Mouse (Mus musculus) kidney, postnatal 14 days (tissue): ENCODE results near the gene Zfp93.
"Not testable (repeated sequence)": the region's sequence is repeated elsewhere in the genome, so short reads cannot be mapped to it uniquely, and the experiment has no call there.

Experiments
- DNase-seq: peaks from one replicate; pipeline ENCODE4 v3.0.0; 2022; ENCODE audit warnings: mixed read lengths

Gene Zfp93

DNA sequence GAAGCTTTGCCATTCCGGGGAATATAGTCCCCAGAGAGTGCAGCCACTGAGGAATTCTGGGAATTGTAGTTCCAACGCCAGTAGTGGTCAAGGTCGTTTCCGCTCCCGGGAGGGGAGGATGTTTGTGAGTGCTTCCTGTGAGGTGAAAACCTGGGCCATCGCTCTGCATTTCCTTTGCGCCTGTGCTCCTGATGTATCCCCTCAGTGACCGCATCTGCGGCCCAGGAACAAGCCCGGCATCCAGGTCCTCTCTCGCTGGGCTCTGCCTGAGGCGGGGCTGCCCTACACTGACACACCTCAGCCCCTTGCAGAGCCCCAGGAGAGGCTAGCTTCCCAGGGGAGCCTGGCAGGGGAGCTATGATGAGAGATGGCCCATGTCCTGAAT, at the start of gene Zfp93:
TSS of gene Zfp93 (plus strand) at position 133 of the 385 bp plus-strand sequence.
- DNase-seq, result peak; percentile 88

DNA sequence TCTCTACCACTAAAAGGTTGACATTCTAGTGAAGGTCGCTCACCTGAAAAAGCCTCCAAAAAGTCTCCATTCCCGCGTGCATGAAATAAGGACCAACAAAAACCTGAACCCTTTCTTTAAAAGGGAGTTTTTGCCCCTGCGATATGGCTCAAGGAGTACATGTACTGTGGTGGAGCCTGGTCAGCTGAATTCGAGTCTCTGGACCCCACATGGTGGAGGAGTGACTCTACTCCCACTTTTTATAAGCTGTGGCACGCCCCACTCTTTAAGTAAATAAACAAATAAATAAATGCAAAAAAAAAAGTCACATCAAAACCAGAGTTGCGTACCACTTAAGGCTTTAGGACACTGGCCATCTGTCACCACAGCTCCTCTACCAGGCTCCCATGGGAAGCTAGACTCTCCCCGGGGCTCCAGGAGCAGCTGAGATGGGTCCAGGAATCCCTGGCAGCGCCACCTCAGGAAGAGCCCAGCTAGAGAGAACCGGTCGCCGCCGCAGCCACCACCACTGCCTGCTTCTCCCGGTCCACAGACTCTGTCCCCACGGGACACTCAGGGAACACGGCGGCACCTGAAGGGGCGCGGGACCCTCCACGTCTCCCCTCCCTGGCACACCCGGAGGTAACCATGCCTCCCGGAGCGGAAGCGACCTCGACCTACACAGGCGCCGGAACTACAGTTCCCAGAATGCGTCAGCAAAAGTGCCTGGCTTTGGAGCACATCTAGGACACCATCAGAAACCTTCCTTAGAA, 33.0 kb upstream of the Zfp93 start, which contains the start of gene Zfp109:
TSS of gene Zfp109 (minus strand) at position 521 of the 752 bp plus-strand sequence.
- DNase-seq, result peak; percentile 76

DNA sequence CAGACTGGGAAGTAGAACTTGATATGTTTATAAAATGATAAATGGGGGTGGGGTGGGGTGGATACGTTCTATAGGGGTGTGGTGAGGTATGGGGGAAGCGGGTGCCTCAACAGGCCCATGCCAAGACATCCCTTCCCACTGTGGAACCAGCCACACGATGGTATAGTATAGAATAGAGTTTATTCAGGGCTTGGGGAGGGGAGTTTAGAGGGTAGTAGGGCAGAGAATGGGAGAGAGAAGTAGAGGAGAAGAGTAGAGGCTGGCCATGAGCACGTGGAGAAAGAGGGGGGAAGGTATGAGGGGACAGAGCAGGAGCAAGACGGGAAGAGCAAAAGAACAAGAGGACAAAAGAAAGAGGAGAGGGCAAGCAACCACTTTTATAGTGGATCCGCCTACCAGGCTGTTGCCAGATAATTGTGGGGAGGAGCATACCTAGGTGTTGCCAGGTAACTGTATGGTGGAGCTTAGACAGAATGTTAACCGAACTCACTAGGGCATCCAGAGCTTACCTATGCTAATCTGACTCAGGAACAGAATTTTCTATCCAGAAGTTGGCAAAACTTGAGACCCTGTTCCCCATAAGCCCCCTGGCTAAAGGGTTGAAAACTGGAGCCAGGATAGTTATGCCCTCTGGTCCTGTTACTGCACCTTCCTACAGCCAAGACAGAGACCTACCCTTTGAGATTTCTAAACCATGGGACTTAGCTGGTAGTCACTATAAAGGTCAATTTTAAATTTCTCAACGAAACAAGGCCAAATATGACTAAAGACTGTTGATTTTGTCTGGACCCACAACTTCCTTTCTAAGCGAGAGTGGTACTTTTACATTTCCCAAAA, 16.2 kb upstream of the Zfp93 start:
- DNase-seq, result no peak

DNA sequence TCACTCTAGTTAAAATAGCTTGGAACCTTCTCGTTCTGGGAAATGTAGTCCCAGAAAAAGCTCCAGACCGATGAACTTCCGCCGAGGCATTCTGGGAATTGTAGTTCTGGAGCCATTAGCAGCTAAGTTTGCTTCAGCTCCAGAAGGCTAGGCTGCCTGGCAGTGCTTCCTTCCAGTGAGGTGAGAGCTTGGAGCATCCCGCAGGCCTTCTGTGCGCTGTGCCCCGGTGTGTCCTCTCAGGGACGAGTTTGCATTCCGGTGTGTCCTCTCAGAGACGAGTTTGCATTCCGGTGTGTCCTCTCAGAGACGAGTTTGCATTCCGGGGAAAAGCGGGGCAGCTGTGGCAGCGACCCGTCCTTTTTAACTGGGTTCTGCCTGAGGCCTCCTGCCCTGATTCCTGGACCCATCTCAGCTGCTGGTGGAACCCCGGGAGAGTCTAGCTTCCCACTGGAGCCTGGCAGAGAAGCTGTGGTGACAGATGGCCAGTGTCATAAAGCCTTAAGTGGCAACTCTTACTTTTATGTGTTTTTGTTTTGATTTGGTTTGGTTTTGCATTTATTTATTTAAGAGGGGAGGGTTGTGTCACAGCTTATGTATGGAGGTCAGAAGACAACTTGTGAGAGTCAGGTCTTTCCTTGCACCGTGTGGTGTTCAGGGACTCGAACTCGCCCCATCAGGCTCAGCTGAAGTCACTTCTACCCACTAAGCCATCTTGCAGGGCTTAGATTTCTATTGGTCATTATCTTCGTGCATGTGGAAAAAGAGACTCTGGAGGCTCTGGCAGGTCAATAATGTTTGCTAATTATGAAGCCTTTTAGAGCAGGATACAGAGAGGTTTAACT, 15.4 kb upstream of the Zfp93 start, which contains the start of gene Zfp108:
TSS of gene Zfp108 (plus strand) at position 162 of the 842 bp plus-strand sequence.
- peak; percentile 91 for DNase-seq

DNA sequence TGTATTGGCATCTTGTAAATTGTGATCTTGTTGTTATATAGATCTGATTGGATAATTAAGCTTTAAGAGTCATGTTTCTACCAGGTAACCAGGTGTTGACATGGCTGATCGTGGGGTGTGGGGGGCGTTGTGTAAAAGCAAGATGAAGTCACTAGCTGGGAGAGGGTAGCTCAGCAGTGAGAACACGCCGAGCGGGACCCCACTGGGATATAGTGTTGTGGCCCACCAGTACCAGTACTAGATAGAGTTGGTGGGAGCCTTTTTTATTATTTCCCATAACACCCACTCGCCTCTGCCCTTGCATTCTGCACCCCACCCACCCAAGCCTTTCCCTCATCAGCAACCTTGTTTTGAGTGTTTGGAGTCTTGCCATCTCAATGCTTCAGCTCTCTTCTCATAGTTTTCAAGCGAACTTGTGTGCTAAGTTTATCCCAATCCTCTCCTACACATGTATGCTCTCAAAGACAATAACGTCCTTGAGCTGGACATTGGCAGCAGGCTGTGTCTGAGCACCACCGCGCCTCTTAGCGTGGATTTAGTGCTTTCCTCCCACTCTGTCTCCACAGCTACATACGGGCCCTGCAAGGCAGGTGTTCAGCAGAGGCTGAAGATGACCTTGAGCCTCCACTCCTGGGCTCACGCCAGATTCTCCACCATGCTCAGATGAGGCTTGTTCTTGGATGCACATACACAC, 10.8 kb upstream of the Zfp93 start:
- no peak for DNase-seq

DNA sequence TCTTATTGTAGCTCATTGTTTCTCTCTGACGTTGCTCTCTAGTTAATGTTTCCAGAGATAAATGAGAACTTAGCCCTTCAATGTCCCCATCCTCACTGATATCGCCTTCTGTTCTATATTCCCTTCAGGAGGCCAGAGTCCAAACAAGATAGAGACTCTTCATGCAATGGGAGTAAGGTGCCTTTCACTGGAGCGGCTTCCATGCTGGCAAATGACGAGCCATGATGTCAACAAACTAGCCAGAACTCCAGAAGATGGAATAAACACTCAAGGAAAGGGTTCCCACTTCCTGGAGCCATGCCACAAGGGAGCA, 10.3 kb upstream of the Zfp93 start:
- no peak for DNase-seq

DNA sequence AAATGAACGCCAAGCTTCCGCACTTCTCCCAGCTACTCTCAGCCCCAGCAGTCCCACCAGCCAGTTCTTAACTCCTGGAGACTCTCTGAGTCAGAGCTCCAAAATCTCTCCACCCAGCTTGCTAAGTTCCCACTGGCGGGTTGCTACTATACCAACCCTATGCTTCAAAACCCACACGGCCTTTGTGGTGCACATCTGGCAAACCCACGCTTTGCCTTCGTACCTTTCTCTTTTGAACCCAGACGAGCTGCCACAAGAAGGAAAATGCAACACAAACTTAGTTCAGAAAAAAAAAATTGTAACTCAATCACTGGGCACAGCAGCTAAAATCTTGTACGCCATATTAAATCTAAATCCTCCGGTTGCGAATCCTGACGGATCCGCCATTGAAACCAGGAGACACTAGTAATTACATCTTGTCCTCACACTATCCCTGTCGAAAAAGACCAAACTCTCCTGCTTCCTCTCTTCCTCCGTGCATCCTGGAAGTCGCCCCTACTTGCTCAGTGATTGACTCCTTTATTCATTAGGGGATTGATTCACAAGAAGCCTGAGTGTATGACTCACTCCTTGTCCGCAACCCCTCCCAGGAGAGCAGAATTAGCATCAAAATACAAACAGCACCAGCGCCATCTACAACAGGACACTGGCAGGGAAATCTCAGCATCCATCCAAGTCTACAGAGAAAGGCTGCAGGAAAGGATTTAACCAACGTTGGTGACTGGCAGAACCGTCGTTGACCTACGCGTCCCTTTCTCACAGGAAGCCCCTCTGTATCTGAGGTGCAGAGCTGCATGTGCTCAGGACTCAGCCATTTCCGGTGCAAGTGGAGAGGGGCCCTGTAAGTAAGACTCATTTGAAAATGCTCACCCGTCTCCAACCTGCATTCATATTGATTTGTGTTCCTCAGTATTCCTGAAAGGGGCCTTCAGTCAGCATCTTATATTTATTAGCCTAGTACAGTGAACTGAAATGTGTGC, 1.8 kb upstream of the Zfp93 start:
- no peak for DNase-seq

DNA sequence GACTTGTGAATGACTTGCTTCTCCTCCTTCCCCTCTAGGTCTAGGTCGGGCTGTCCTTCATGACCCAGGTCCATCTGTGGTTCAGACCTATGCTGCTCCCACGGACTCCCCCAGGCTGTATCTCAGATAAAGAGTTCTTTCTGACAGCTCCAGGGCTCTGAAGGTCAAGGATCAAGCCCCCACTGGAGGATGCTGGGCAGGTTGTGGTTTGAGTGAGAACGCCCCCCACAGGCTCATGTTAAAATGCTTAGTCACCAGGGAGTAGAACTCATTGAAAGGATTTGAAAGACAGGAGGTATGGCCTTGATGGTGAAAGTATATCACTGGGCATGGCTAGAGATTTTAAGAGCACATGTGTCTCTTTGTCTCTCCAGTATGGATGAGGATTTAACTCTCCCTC, 964 bp upstream of the Zfp93 start:
- DNase-seq, result no peak

DNA sequence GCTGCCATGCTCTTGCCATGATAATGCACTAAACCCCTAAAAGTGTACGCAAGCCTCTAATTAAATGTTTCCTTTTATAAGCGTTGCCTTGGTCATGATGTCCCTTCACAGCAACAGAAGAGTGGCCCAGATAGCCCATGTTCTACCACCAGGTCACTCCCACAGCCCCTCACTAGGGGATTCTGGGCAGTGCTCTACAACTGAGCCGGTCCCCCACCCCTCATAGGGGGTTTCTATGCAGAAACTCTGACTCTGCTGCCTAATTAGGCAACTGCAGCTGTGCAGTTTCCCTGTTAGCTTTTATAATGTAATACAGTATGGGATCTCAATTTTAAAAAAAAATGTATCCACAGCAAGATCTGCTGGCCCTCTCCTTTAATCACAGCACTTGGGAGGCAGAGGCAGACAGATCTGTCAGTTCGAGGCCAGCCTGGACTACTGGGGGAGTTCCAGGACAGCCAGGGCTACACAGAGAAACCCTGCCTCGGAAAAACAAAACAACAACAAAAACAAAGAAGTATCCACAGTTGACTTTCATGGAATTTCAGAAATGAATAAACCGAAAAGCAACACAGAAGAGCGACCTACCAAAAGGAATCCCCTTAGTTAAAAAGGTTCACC, 443 bp upstream of the Zfp93 start:
- no peak for DNase-seq

DNA sequence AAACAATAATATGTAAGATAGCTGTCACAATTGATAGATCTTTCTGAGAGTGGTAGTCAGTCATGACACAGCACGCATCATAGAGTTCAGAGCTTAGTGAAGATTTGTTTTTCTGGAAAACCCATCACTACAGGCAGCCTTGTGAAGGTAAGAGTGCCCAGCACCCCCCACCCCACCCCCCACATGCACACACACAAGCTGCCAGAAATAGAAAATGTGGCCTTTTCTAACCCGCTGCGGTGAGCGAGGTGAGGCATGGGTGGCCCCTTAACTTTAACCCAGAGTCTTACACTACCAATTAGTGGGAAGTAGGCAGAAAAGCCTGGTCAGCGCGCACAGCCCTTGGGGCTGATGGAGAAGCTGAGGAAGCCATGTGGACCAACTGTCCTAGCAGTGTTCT, 971 bp downstream of the Zfp93 start:
- DNase-seq, result no peak

DNA sequence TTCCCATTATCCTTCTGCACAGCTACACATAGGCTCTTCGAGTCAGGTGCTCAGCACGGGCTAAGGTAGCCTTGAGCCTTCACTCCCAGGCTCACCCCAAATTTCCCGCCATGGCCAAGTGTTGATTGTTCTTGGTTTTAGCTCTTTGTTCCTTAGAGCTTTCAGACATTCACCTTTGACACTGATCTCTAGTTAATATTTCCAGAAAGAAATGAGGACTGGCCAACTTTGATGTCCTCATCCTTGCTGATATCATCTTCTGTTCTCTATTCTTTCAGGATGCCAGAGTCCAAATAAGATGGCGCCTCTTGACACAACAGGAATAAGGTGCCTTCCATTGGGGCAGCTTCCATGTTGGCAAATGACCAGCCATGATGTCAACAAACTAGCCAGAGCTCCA, 4.2 kb downstream of the Zfp93 start:
- DNase-seq, result no peak

DNA sequence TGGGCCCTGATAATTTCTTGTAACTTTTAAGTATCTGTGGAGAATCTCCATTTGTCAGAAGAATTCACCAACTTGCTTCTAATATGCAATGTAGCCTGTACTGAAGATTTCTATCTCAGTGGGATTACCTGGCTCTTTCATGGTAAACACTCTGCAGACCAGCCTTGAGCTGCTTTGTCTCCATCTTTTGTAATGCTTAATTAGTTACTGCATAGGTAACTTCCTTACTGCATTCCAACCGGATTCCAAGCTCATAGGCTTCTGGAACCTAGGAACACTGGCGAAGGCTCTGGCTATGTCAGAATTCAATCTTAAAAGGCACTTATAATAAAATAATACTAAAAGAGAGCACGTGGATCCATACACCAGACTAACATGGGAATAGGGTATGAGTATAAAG, 8.6 kb downstream of the Zfp93 start:
- not testable (repeated sequence) for DNase-seq

DNA sequence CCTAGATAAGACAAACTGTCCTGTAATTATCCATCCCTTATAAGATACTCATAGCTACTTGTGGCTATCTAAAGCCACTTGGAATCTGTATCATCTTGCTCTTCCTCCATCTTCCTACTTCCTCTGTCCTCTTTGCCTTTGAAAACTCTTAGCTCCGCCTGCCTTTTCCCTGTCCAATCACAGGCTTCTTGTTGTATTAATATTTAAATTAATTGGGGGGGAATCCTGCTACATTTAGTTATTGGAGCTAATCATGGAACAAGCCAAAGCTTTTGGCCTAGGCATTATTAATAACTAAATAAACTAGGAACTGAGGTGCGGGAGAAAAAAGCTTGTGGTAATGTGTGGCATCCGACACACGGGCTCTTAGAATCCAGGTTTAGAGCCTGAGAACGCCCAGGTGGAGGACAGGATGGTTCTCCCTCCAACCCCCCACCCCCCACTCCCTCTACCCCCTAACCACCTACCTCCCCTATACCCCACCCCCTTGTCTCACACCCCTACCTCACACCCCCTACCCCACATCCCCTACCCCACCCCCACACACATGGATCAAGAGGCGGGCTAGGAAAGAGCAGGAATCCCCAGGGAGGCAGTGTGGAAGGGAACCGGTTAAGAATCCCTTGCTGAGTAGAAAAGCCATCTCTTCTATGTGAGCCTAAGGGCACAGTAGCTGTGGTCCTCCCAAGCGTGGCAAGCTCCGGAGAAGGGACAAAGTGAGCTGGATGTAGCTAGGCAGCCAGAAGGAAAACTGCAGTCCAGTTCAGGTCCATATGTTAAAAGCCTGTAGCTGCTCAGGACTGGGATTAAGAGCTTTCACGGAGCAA, 10.0 kb downstream of the Zfp93 start:
- DNase-seq, result peak; percentile 12

DNA sequence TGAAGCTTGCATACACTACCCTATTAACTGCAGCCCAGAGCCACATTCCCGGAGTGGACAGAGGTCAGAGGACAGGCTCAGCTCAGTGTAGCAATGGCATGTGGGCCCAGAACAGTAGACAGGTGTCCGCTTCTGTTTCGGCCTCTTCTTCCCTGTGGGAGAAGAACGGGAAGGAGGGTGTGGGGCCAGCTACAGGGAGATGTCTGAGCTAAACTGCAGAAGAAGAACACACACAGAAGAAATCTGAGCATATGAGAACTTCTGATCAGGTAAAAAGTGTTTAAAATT, 10.6 kb downstream of the Zfp93 start:
- DNase-seq, result no peak

DNA sequence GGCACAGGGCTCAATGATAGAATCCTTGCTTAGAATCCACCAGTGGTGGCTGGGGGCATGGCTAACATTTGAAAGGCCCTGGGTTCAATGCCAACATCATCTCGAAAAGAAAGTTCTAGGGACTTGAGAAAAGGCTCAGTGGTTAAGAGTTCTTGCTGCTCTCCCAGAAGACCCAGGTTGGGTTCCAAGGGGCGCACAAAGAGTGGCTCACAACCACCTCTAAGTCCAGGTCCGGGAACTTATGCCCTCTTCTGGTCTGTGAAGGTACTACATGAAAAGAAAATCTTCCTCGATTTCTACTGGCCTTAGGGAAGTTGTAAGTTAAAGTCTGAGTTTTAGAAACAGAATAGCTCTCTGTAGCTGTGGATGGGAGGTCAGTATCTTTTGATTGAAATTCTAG, 15.9 kb downstream of the Zfp93 start:
- no peak for DNase-seq

DNA sequence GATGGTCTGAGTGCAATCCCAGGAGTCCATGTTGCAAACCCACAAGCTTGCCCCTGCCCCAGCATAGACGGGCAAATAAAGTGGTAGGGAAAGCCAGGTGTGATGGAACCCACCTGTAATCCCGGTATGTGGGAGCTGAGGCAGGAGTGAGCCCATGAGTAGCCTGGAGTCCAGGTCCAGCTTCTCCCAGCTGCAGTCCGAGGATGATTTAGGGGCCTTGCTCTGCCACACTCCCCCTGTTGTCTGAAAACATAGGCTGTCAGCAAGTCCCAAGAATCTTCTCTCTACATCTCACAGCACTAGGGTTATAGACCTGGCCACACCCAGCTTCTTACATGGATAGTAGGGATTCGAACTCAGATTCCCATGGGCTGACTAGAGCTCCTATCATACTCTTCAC, 16.7 kb downstream of the Zfp93 start:
- no peak for DNase-seq

DNA sequence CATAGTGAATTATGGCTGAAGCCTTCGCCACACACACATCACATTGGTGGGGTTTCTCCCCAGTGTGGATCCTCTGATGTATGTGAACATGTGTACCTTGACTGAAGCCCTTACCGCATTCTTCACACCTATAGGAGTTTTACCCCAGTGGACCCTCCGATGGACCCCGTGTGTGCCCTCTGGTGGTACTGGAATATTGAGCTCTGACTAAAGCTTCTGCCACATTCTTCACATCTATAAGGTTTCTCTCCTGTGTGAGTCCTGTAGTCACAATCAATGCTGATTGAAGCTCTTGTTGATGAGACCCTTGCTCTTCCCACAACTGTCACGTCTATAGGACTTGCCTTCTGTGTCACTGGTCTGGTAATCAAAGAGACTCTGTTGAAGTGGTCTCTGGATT, 17.4 kb downstream of the Zfp93 start:
- DNase-seq, result no peak

DNA sequence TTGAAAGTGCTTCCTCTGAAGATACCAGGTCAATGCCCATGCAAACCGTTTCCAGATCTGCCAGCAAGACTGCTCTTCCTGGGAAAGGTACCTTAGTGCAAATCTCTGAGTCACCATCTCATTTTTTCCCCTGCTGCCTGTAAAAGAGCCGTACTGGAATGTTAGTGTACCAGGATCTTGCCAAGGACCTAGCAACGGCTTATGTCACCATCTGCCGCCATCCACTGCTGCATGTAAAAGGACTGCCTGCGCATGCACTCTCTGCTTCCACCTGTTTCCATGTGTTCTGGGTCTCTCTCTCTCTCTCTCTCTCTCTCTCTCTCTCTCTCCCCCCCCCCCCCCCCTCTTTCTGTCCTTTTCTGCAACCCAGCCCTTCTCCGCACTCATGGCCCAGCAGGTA, 18.3 kb downstream of the Zfp93 start:
- no peak for DNase-seq

DNA sequence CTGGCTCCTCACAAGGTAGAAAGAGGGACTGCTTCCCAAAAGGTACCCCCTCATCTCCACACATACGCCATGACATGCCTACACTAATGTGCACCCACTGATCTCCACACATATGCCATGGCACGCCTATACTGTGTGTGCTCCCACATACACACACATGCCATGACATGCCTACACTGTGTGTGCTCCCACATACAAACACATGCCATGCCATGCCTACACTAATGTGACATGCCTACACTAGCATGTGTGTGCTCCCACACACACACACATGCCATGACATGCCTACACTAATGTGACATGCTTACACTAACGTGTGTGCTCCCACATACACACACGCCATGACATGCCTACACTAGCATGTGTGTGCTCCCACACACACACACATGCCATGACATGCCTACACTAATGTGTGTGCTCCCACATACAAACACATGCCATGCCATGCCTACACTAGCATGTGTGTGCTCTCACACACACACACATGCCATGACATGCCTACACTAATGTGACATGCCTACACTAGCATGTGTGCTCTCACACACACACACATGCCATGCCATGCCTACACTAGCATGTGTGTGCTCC, 20.0 kb downstream of the Zfp93 start:
- no peak for DNase-seq
